Mouse (Mus musculus) hematopoietic stem cell, adult 5-6 weeks (primary cell): ENCODE data around the gene Nfs1. TPM values are rescaled to one million over a fixed set of nuclear protein-coding genes. Genes with fewer than 3 reads are reported as not detected.
A peak's percentile ranks its signal among the peaks of the same experiment; 100 is the strongest.
"Not testable (repeated sequence)": the region's sequence is repeated elsewhere in the genome, so short reads cannot be mapped to it uniquely, and the experiment has no call there.

Experiments
- ATAC-seq, 2 experiments: fragments of 125-278 bp in 1 of 2; replicated peaks in 1 of 2; 2 replicates each; pipeline ENCODE4 v1.8.0; 2016 to 2017; ENCODE audit warnings: inconsistent platforms in 2 of 2, mild to moderate bottlenecking in 2 of 2, moderate number of reproducible peaks in 2 of 2, low read depth in 1 of 2, moderate TSS enrichment in 1 of 2; ENCODE audit not compliant: low FRiP score in 2 of 2, poor library complexity in 2 of 2, severe bottlenecking in 2 of 2, insufficient read depth in 1 of 2, low TSS enrichment in 1 of 2
- total RNA-seq: library from RNA; stranded (forward); fragments of 172-1452, 232-1000 nt; gene quantifications from 2 replicates; pipeline ENCODE4 v1.2.3, GENCODE M21; 2017

Nfs1 gene
- total RNA-seq, 1 experiment from 2014 or later = 32.7 TPM

GRCm38 (mm10) chr2:156147316-156147915 lies 3.4 kb upstream of the Nfs1 start:
- ATAC-seq = no peak

GRCm38 (mm10) chr2:156146272-156146989 lies 2.4 kb upstream of the Nfs1 start:
- ATAC-seq = no peak

GRCm38 (mm10) chr2:156145486-156146130 lies 1.6 kb upstream of the Nfs1 start:
- ATAC-seq = no peak

GRCm38 (mm10) chr2:156143367-156143766 lies 619 bp downstream of the Nfs1 start:
- no peak for ATAC-seq

- no peak for ATAC-seq
Measured at GRCm38 (mm10) chr2:156142820-156143219, 1.2 kb downstream of the Nfs1 start.

- ATAC-seq = no peak
Measured at GRCm38 (mm10) chr2:156135695-156136094, 8.3 kb downstream of the Nfs1 start.

GRCm38 (mm10) chr2:156134161-156134560 lies 9.8 kb downstream of the Nfs1 start:
- ATAC-seq = no peak

- ATAC-seq = no peak
Measured at GRCm38 (mm10) chr2:156126992-156127391, 17.0 kb downstream of the Nfs1 start, which contains the start of gene Gm28036. TSS of gene Gm28036 (minus strand) at chr2:156127092.

- no peak for ATAC-seq
Measured at GRCm38 (mm10) chr2:156123731-156124130, 20.3 kb downstream of the Nfs1 start.

GRCm38 (mm10) chr2:156119566-156119965 lies 24.4 kb downstream of the Nfs1 start:
- ATAC-seq = no peak

GRCm38 (mm10) chr2:156112080-156112423 lies 31.9 kb downstream of the Nfs1 start:
- not testable (repeated sequence) for ATAC-seq

GRCm38 (mm10) chr2:156111358-156112079 lies 32.5 kb downstream of the Nfs1 start, which contains the start of the genes Cpne1 and Rbm12:
TSS of gene Cpne1 (minus strand) at chr2:156111965.
TSS of gene Rbm12 (minus strand) at chr2:156111978.
- ATAC-seq = peak; percentile 81 to 96

GRCm38 (mm10) chr2:156110627-156111357 lies 33.2 kb downstream of the Nfs1 start:
- ATAC-seq = peak; percentile 14 to 22; a peak in 1 of 4 replicates

- no peak for ATAC-seq
Measured at GRCm38 (mm10) chr2:156091926-156092325, 52.1 kb downstream of the Nfs1 start.

- ATAC-seq = no peak
Measured at GRCm38 (mm10) chr2:156089799-156090198, 54.2 kb downstream of the Nfs1 start.

GRCm38 (mm10) chr2:156087391-156088110 lies 56.4 kb downstream of the Nfs1 start:
- ATAC-seq = no peak

- ATAC-seq = no peak
Measured at GRCm38 (mm10) chr2:156084541-156084940, 59.4 kb downstream of the Nfs1 start.
